Mouse (Mus musculus) hindbrain, embryonic 14.5 days (tissue): Measurements from ENCODE around the gene Col9a2. TPM values are rescaled to one million over a fixed set of nuclear protein-coding genes. Genes with fewer than 3 reads are reported as not detected.

Source experiments
- ATAC-seq: fragments of 200-750 bp; cut with Nextera tagmentation; 2 replicates; pipeline ENCODE4 v1.8.0; 2017; ENCODE audit warnings: moderate number of reproducible peaks, mild to moderate bottlenecking, moderate TSS enrichment, moderate library complexity; ENCODE audit not compliant: low FRiP score
- DNase-seq: peaks from one replicate; pipeline ENCODE4 v3.0.0-alpha.2; 2015; ENCODE audit warnings: low spot score
- H3K27ac ChIP-seq: fragments of 300-500 bp; sonication (generic); 2 replicates; pipeline ENCODE4 v1.5.1; 2014; ENCODE audit warnings: mild to moderate bottlenecking, moderate library complexity
- H3K27me3 ChIP-seq: fragments of 300-500 bp; sonication (generic); 2 replicates; pipeline ENCODE4 v1.6.1; 2014; ENCODE audit warnings: mild to moderate bottlenecking, low read length, mixed read lengths; ENCODE audit not compliant: control insufficient read depth, insufficient read depth
- H3K36me3 ChIP-seq: fragments of 300-500 bp; sonication (generic); replicated peaks from 2 replicates; pipeline ENCODE4 v1.6.1; 2014; ENCODE audit not compliant: control insufficient read depth, insufficient read depth
- H3K4me1 ChIP-seq: fragments of 300-500 bp; sonication (generic); replicated peaks from 2 replicates; pipeline ENCODE4 v1.6.1; 2014; ENCODE audit warnings: antibody characterized with exemption, low read length, mixed read lengths; ENCODE audit not compliant: control insufficient read depth, insufficient read depth
- H3K4me2 ChIP-seq: fragments of 300-500 bp; sonication (generic); replicated peaks from 2 replicates; pipeline ENCODE4 v1.6.1; 2014; ENCODE audit warnings: mild to moderate bottlenecking, moderate library complexity
- H3K4me3 ChIP-seq: fragments of 300-500 bp; sonication (generic); replicated peaks from 2 replicates; pipeline ENCODE4 v1.5.1; 2014; ENCODE audit warnings: mild to moderate bottlenecking, low read length
- H3K9ac ChIP-seq: fragments of 300-500 bp; sonication (generic); 2 replicates; pipeline ENCODE4 v1.6.1; 2014
- H3K9me3 ChIP-seq: fragments of 300-500 bp; sonication (generic); 2 replicates; pipeline ENCODE4 v1.6.1; 2016; ENCODE audit warnings: low read length; ENCODE audit not compliant: control insufficient read depth
- WGBS: fragments of 180-500 bp; shearing (Covaris S2); extraction: QIAGEN DNeasy Blood & Tissue Kit; methylation state at CpG from one replicate; pipeline ENCODE4 v1.1.7; 2014; 5-methylcytosine and 5-hydroxymethylcytosine counted together
- polyA plus RNA-seq: library from polyadenylated mRNA; unstranded; fragments of >200 nt; fragmentation: Nextera tagmentation; extraction: Ambion mirVana; gene quantifications from 2 replicates; pipeline ENCODE4 v1.2.1, GENCODE M21; 2014

The Col9a2 gene
- polyA plus RNA-seq, 1 experiment from 2014 or later = 17.1 TPM

DNA sequence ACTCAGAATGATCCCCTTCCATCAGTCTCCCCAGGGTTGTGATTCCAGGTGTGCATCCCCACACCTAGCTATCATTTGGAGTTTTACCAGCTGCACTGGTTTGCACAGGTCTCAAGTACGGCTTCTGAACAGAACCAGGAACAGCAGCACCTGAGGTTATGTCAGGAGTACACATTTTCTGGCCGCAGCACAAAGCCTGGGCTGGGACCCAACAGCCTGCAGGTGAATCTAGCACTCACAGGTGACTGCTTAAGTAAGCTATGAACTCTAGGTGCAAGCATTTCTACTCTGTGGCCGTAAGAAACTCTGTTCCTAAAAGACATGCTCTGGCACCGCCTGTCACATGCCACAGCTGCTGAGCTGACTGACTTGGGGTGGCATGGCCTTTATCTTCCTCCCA is 51.0 kb downstream of the Col9a2 start:
- Histone ChIP-seq H3K36me3 (peaks cover 77% of the 10 kb centered on the region), H3K4me3 (no peak overlapping the region), H3K27ac (no peak overlapping the region), H3K9me3 (no peaks in the 10 kb centered on the region), H3K27me3 (no peaks in the 10 kb centered on the region), H3K4me1 (no peaks in the 10 kb centered on the region), H3K9ac (no peak overlapping the region), H3K4me2 (no peak overlapping the region)
- ATAC-seq (no peak), DNase-seq (no peak)
- 98% methylated on average over 4 of the region's 4 CpGs for WGBS

DNA sequence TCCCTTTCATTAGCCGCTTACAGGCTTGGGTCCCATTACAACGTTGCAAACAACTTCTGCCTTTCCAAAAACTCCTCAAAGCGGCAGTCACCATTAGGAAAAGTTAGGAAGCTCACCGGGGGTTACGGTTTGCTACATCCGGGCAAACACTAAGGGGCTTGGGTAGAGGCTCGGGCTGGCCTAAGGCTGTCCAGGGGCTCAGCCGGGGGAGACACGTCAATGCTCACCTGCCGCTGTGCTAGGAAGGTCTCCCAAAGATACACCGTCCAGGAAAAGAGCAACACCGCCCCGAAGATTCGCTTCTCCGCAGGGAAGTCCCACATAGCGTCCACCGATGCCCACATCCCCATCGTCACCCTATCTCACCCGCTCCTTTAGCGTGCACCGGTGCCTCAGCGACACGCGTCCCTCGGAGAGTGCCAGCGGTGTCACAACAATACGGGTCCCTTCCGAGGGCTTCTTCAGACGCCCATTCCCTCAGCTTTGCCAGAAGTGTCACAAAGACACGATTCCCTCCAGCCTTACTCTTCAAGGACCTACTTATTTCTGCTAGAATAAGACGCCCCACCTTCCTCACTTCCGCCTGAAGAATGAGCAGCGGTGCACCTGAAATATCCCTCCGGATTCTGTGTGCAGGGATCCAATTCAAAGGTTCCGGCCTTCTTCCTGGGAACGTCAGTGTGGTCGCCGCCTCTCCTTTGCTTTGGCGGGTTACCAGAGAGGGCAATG is 58.6 kb downstream of the Col9a2 start, which contains the start of gene Zmpste24:
Gene Zmpste24 (minus strand): TSS at position 592 of the 729 bp plus-strand sequence.
- WGBS = under 1% methylated on average over 39 of the region's 39 CpGs

DNA sequence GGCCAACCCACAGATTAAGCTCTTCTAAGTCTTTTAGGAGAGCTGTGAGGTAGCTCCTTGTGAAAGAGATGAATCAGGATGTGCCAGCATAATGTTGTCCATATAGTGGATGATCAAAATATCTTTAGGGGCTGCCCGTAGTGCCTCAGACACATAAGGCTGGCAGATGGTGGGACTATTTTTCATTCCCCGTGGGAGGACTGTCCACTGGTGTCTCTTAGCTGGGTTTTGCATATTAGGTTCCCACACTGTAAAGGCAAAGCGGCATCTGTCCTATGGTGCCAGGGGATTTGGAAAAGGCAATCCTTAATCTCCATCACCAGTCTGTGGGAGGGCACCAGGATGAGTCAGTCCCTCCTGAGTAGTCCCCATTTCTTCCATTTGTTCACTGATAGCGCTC is 64.1 kb downstream of the Col9a2 start:
- Histone ChIP-seq H3K27me3 (no peaks in the 10 kb centered on the region), H3K4me2 (no peak overlapping the region), H3K4me1 (no peaks in the 10 kb centered on the region), H3K4me3 (no peak overlapping the region), H3K36me3 (no peaks in the 10 kb centered on the region), H3K9me3 (no peaks in the 10 kb centered on the region), H3K9ac (no peak overlapping the region), H3K27ac (no peak overlapping the region)
- 84% methylated on average over 4 of the region's 4 CpGs for WGBS
- no peak for DNase-seq
- ATAC-seq = no peak

More for the DNA sequence above, 58.6 kb downstream of the Col9a2 start, which contains the start of gene Zmpste24:
- no peaks in the 10 kb centered on the region for H3K27me3 ChIP-seq
- peak within 1 kb of the TSS; percentile 47 for H3K27ac ChIP-seq
- ATAC-seq (peak; percentile 94), DNase-seq (peak; percentile 94)
- no peaks in the 10 kb centered on the region for H3K9me3 ChIP-seq
- peaks cover 27% of the 10 kb centered on the region for H3K36me3 ChIP-seq
- H3K4me3 ChIP-seq = peak within 1 kb of the TSS; percentile 70
- peak within 1 kb of the TSS; percentile 64 for H3K4me2 ChIP-seq
- peaks cover 10% of the 10 kb centered on the region for H3K4me1 ChIP-seq
- peak within 1 kb of the TSS; percentile 77 for H3K9ac ChIP-seq

Other genes with a start within 250 kb of the Col9a2 start
- gene Nfyc, start 207.8 kb upstream of the Col9a2 start, polyA plus RNA-seq = 95.9 and 96.4 TPM in 2 replicates
- 26.2 and 29.6 TPM in 2 replicates for gene Rims3, start 184.6 kb upstream of the Col9a2 start, polyA plus RNA-seq
- gene Exo5, start 114.4 kb upstream of the Col9a2 start, polyA plus RNA-seq = 23.2 and 29.6 TPM in 2 replicates
- 5.4 and 6.0 TPM in 2 replicates for gene Zfp69, start 87.7 kb upstream of the Col9a2 start, polyA plus RNA-seq
- gene Smap2, start 22.1 kb upstream of the Col9a2 start, polyA plus RNA-seq = 57.3 and 61.4 TPM in 2 replicates
- 22.1 and 25.1 TPM in 2 replicates for gene Zmpste24, start 58.9 kb downstream of the Col9a2 start, polyA plus RNA-seq
- not detected in 2 replicates for gene Tmco2, start 69.8 kb downstream of the Col9a2 start, polyA plus RNA-seq
- 24.0 and 25.5 TPM in 2 replicates for gene Rlf, start 175.7 kb downstream of the Col9a2 start, polyA plus RNA-seq